12 mouse cellular contexts compared by ENCODE assay signal in genomic region chr7:117875241-117875640, GRCm38 (mm10).
"Had no signal": no experiment of that assay in that cellular context is flagged by ENCODE, and none has a peak within 500 bp of the region (broad histone marks: within the 10 kb centered on the region; RNA-seq: fewer than 3 reads in every experiment).

No protein-coding gene starts in this region.

- H3K4me2 ChIP-seq: limb, embryonic 15.5 days; liver, embryonic 12.5 days; lung, embryonic 14.5 days; neural tube, embryonic 15.5 days had no signal

- H3K36me3 ChIP-seq: limb, embryonic 15.5 days; liver, embryonic 12.5 days; midbrain, embryonic 10.5 days; neural tube, embryonic 15.5 days had no signal

- H3K27ac ChIP-seq: limb, embryonic 15.5 days; liver, embryonic 12.5 days; midbrain, embryonic 10.5 days; neural tube, embryonic 15.5 days had no signal

- DNase-seq: kidney, postnatal 10 days; lung, embryonic 14.5 days; lung, postnatal 10 days; lung, postnatal 4 days; right cerebral cortex, adult 18-20 months; right cerebral cortex, postnatal 25 days; thymus, postnatal 36 days had no signal

- ATAC-seq: liver, embryonic 12.5 days had no signal

- H3K4me1 ChIP-seq: limb, embryonic 15.5 days; liver, embryonic 12.5 days had no signal

- H3K4me3 ChIP-seq: limb, embryonic 15.5 days; liver, embryonic 12.5 days; midbrain, embryonic 10.5 days; myocyte; neural tube, embryonic 15.5 days had no signal

- H3K27me3 ChIP-seq: limb, embryonic 15.5 days; liver, embryonic 12.5 days; neural tube, embryonic 15.5 days had no signal

- H3K9ac ChIP-seq: limb, embryonic 15.5 days; liver, embryonic 12.5 days; lung, embryonic 14.5 days; neural tube, embryonic 15.5 days had no signal

- H3K9me3 ChIP-seq: limb, embryonic 15.5 days; liver, embryonic 12.5 days; midbrain, embryonic 10.5 days; neural tube, embryonic 15.5 days had no signal
